Mouse (Mus musculus): ENCODE results near the gene Cars. TPM values are rescaled to one million over a fixed set of nuclear protein-coding genes. Genes with fewer than 3 reads are reported as not detected.

Cars gene
- polyA plus RNA-seq, 1 experiment, result 9.6 TPM

- H3K4me3 ChIP-seq (ENCODE audit: insufficient read depth, low read depth, low read length), result peak overlapping the region; percentile 43; the same call in 1 of the 2 replicates
- H3K4me1 ChIP-seq (ENCODE audit: control insufficient read depth, insufficient read depth, low read length), result no peaks in the 10 kb centered on the region
- peak overlapping the region; percentile 88; the same call in 1 of the 2 replicates for H3K27ac ChIP-seq (ENCODE audit: insufficient read depth, low read depth, low read length)
- WGBS, result 51% methylated on average over 10 of the region's 10 CpGs
- DNase-seq, result peak; percentile 11
- TF ChIP-seq POLR2A (IDR thresholded peaks at IDR 0.05; ENCODE audit: low read depth, low read length) (no peak), CTCF (conservative IDR thresholded peaks at IDR 0.05; ENCODE audit: insufficient read depth, insufficient read length, low read depth, low read length) (no peak)
- H3K36me3 ChIP-seq (ENCODE audit: control insufficient read depth, insufficient read depth, low read length), result no peaks in the 10 kb centered on the region
- H3K27me3 ChIP-seq (replicated peaks; ENCODE audit: control insufficient read depth, insufficient read depth, low read length), result no peaks in the 10 kb centered on the region
Observed at GRCm38 (mm10) chr7:143627555-143628286, 27.8 kb upstream of the Cars start.

DNA sequence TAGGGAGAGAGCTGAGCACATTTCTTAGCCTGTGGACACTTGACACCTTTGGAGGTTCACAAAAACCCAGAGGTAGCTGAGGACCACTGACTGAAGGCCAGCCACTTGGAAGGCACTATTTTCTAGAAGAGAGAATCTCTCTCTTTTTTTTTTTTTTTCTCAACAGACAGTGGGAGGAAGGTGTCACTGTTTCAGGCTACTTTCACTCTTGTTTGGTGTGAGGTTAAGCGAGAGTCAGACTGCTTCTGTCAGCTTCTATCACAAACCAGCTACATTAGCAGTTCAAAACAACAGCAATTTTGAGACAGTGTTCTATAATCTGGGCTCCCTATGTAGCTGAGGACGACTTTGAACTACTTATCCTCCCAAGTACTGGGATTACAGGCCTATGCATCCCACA is 26.3 kb upstream of the Cars start:
- Histone ChIP-seq H3K4me3 (ENCODE audit: insufficient read depth, low read depth, low read length) (peak overlapping the region; percentile 13; the same call in 1 of the 2 replicates), H3K4me1 (ENCODE audit: control insufficient read depth, insufficient read depth, low read length) (no peaks in the 10 kb centered on the region), H3K36me3 (ENCODE audit: control insufficient read depth, insufficient read depth, low read length) (no peaks in the 10 kb centered on the region), H3K27ac (ENCODE audit: insufficient read depth, low read depth, low read length) (peak overlapping the region; percentile 26), H3K27me3 (replicated peaks; ENCODE audit: control insufficient read depth, insufficient read depth, low read length) (no peaks in the 10 kb centered on the region)
- WGBS, result 72% methylated on average over 2 of the region's 2 CpGs
- no peak for DNase-seq
- TF ChIP-seq POLR2A (IDR thresholded peaks at IDR 0.05; ENCODE audit: low read depth, low read length) (no peak), CTCF (conservative IDR thresholded peaks at IDR 0.05; ENCODE audit: insufficient read depth, insufficient read length, low read depth, low read length) (no peak)

DNA sequence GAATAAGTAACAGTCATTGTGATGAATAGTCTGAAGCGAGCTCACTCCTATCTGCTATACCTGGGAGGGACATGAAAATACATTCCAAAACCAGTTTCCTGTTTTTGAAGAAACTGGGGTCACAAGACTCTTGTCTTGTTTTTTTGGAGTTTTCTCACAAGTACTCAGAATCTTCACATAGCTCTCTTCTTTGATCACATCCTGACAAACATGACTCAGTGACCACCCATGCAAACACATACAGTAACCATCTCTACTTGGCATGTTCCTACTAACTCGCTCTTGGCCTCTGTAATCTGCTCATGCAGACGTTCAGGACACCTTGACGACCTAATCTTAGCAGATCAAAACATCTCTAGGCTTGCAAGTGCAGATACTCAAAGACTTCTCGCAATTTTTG is 25.3 kb upstream of the Cars start:
- no peaks in the 10 kb centered on the region for H3K36me3 ChIP-seq (ENCODE audit: control insufficient read depth, insufficient read depth, low read length)
- H3K27ac ChIP-seq (ENCODE audit: insufficient read depth, low read depth, low read length), result peak overlapping the region; percentile 88
- no peaks in the 10 kb centered on the region for H3K27me3 ChIP-seq (replicated peaks; ENCODE audit: control insufficient read depth, insufficient read depth, low read length)
- H3K4me1 ChIP-seq (ENCODE audit: control insufficient read depth, insufficient read depth, low read length), result no peaks in the 10 kb centered on the region
- H3K4me3 ChIP-seq (ENCODE audit: insufficient read depth, low read depth, low read length), result 0 out of 2 replicates have a peak overlapping the region, but pooled peaks have one; percentile 7
- peak; percentile 22 for DNase-seq
- 61% methylated on average over 5 of the region's 5 CpGs for WGBS
- TF ChIP-seq POLR2A (IDR thresholded peaks at IDR 0.05; ENCODE audit: low read depth, low read length), result no peak

DNA sequence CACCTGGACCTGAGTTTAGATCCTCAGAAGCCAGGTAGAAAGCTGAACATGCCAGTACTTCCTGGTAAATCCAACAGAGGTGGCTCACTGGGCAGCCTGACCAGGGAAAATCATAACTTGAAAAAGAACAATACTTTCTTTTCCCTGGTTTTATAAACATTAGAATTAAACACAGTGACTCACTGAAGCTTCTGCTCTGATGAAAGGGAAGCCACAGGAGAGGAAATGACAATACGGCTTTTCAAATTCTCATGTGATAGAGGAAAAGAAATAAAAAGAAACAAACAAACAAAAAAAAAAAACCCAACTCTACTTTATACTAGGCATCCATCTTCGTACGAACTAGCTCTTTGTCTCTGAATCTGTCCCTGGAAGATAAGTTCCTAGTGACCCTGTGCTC is 24.7 kb upstream of the Cars start:
- Histone ChIP-seq H3K4me1 (ENCODE audit: control insufficient read depth, insufficient read depth, low read length) (no peaks in the 10 kb centered on the region), H3K27ac (ENCODE audit: insufficient read depth, low read depth, low read length) (peak overlapping the region; percentile 85), H3K4me3 (ENCODE audit: insufficient read depth, low read depth, low read length) (no peak overlapping the region), H3K27me3 (replicated peaks; ENCODE audit: control insufficient read depth, insufficient read depth, low read length) (no peaks in the 10 kb centered on the region), H3K36me3 (ENCODE audit: control insufficient read depth, insufficient read depth, low read length) (no peaks in the 10 kb centered on the region)
- no peak for DNase-seq
- WGBS, result 62% methylated on average over 3 of the region's 3 CpGs
- no peak for TF ChIP-seq POLR2A (IDR thresholded peaks at IDR 0.05; ENCODE audit: low read depth, low read length)
- TF ChIP-seq CTCF (conservative IDR thresholded peaks at IDR 0.05; ENCODE audit: insufficient read depth, insufficient read length, low read depth, low read length), result no peak

DNA sequence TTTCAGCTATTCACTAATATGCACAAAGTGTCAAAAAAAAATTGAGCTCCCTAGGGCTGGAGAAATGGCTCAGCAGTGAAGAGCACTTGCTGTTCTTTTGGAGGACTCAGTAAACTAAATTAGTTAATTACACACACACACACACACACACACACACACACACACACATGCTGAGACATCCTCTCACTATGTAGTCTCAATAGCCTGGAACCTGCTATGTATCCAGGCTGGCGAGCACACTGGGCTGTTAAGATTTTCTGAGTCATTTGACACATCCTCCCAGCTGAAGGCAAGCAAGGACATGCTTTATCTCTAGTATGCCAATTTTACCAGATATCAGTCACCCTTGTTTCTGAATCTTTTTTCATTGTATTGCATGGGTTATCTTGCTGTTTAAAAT is 21.1 kb upstream of the Cars start:
- no peak for DNase-seq
- H3K27ac ChIP-seq (ENCODE audit: insufficient read depth, low read depth, low read length), result no peak overlapping the region
- H3K36me3 ChIP-seq (ENCODE audit: control insufficient read depth, insufficient read depth, low read length), result no peaks in the 10 kb centered on the region
- H3K27me3 ChIP-seq (replicated peaks; ENCODE audit: control insufficient read depth, insufficient read depth, low read length), result no peaks in the 10 kb centered on the region
- H3K4me3 ChIP-seq (ENCODE audit: insufficient read depth, low read depth, low read length), result no peak overlapping the region
- no peak for TF ChIP-seq POLR2A (IDR thresholded peaks at IDR 0.05; ENCODE audit: low read depth, low read length)
- no peak for TF ChIP-seq CTCF (conservative IDR thresholded peaks at IDR 0.05; ENCODE audit: insufficient read depth, insufficient read length, low read depth, low read length)
- 35% methylated on average over 1 of the region's 1 CpGs for WGBS
- no peaks in the 10 kb centered on the region for H3K4me1 ChIP-seq (ENCODE audit: control insufficient read depth, insufficient read depth, low read length)

DNA sequence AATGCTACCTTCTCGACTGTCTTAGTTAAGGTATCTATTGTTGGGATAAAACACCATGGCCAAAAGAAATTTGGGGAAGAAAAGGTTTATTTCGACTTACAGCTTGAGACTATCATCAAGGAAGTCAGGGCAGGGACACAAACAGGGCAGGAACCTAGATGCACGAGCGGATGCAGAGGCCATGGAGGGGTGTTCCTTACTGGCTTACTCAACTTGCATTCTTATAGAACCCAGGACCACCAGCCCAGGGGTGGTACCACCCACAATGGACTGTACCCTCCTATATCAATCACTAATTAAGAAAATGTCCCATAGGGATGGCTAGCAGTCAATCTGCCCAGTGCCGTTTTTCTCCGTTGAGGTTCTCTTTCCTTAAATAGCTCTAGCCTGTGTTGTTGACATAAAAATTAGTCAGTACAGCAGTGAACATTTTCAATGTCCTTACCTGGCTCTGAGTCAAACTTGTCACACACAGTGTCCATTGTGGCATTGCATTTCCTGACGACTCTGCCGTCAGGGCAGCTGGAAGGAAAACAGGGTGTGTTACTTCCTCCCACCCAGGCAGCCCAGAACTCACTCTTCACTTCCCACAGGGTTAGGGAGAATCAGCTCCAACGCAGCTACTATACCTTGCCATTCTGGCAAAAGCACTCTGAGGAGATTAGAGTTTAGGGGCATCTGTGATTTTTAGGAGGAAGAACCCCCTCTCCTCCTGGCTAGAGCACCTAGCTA is 14.7 kb upstream of the Cars start:
- WGBS, result 40% methylated on average over 9 of the region's 9 CpGs
- TF ChIP-seq POLR2A (IDR thresholded peaks at IDR 0.05; ENCODE audit: low read depth, low read length) (no peak), CTCF (conservative IDR thresholded peaks at IDR 0.05; ENCODE audit: insufficient read depth, insufficient read length, low read depth, low read length) (no peak)
- H3K36me3 ChIP-seq (ENCODE audit: control insufficient read depth, insufficient read depth, low read length), result no peaks in the 10 kb centered on the region
- peak overlapping the region; percentile 92 for H3K27ac ChIP-seq (ENCODE audit: insufficient read depth, low read depth, low read length)
- H3K4me1 ChIP-seq (ENCODE audit: control insufficient read depth, insufficient read depth, low read length), result no peaks in the 10 kb centered on the region
- no peak overlapping the region for H3K4me3 ChIP-seq (ENCODE audit: insufficient read depth, low read depth, low read length)
- H3K27me3 ChIP-seq (replicated peaks; ENCODE audit: control insufficient read depth, insufficient read depth, low read length), result no peaks in the 10 kb centered on the region
- DNase-seq, result peak; percentile 80

DNA sequence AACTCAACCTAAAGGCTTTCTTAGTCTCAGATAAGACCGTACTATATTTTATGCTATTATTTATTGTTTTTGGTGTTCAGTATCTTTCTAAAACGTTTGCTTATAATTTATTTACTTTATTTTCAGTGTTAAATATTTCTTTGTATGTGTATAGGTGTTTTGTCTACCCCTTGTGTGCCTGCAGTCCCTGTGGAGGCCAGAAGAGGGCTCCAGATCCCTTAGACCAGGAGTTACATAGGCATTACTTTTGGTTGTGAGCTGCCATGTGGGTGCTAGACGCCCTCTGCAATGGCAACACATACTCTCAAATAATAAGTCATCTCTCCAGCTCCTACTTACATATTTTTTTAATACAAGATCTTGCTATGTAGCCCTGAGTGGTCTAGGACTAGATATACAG is 12.3 kb upstream of the Cars start:
- H3K36me3 ChIP-seq (ENCODE audit: control insufficient read depth, insufficient read depth, low read length), result no peaks in the 10 kb centered on the region
- no peak overlapping the region for H3K27ac ChIP-seq (ENCODE audit: insufficient read depth, low read depth, low read length)
- no peaks in the 10 kb centered on the region for H3K27me3 ChIP-seq (replicated peaks; ENCODE audit: control insufficient read depth, insufficient read depth, low read length)
- no peak overlapping the region for H3K4me3 ChIP-seq (ENCODE audit: insufficient read depth, low read depth, low read length)
- TF ChIP-seq CTCF (conservative IDR thresholded peaks at IDR 0.05; ENCODE audit: insufficient read depth, insufficient read length, low read depth, low read length), result peak; percentile 43
- no peak for TF ChIP-seq POLR2A (IDR thresholded peaks at IDR 0.05; ENCODE audit: low read depth, low read length)
- no peak for DNase-seq
- WGBS, result 61% methylated on average over 3 of the region's 3 CpGs
- H3K4me1 ChIP-seq (ENCODE audit: control insufficient read depth, insufficient read depth, low read length), result no peaks in the 10 kb centered on the region

Measured in kidney, adult 2 months (tissue).